Mouse (Mus musculus) ES-Bruce4 (cell line): ENCODE results near the gene Astn2. TPM values are rescaled to one million over a fixed set of nuclear protein-coding genes. Genes with fewer than 3 reads are reported as not detected.

ENCODE experiments used
- H3K27ac ChIP-seq: 2 replicates; pipeline ENCODE4 v1.5.1; 2012; ENCODE audit warnings: low read length, inconsistent platforms; ENCODE audit not compliant: insufficient read depth
- H3K27me3 ChIP-seq: 2 replicates; pipeline ENCODE4 v1.6.1; 2012; ENCODE audit warnings: mild to moderate bottlenecking, low read length, inconsistent platforms; ENCODE audit not compliant: control insufficient read depth, poor library complexity, insufficient read depth, severe bottlenecking
- H3K36me3 ChIP-seq: 2 replicates; pipeline ENCODE4 v1.6.1; 2012; ENCODE audit warnings: inconsistent platforms, mild to moderate bottlenecking, low read length, moderate library complexity; ENCODE audit not compliant: control insufficient read depth, poor library complexity, insufficient read depth, severe bottlenecking
- H3K4me1 ChIP-seq: one replicate; pipeline ENCODE4 v1.8.1; 2011; ENCODE audit warnings: low read length; ENCODE audit not compliant: control insufficient read depth, insufficient read depth
- H3K4me3 ChIP-seq: 2 replicates; pipeline ENCODE4 v1.5.1; 2011; ENCODE audit warnings: low read depth, mild to moderate bottlenecking, low read length
- H3K9ac ChIP-seq: 2 replicates; pipeline ENCODE4 v1.6.1; 2012; ENCODE audit warnings: low read depth, mild to moderate bottlenecking, inconsistent platforms; ENCODE audit not compliant: poor library complexity, severe bottlenecking
- H3K9me3 ChIP-seq: replicated peaks from 2 replicates; pipeline ENCODE4 v1.6.1; 2012; ENCODE audit warnings: mild to moderate bottlenecking, low read length, inconsistent platforms; ENCODE audit not compliant: control insufficient read depth, poor library complexity, insufficient read depth, severe bottlenecking
- CTCF ChIP-seq: IDR thresholded peaks from one replicate; pipeline ENCODE4 v1.8.1; 2011; ENCODE audit warnings: low read depth, low read length
- EP300 ChIP-seq: IDR thresholded peaks from 2 replicates; pipeline ENCODE4 v1.6.1; 2011; ENCODE audit warnings: low read depth, low read length; ENCODE audit not compliant: insufficient read depth
- POLR2A ChIP-seq: IDR thresholded peaks from one replicate; pipeline ENCODE4 v1.8.1; 2011; ENCODE audit warnings: low read length; ENCODE audit not compliant: insufficient read depth
- polyA plus RNA-seq: library from polyadenylated mRNA; stranded (reverse); fragments of >200 nt; gene quantifications from 2 replicates; pipeline ENCODE4 v1.2.4, GENCODE M21; 2011; ENCODE audit warnings: low read depth; ENCODE audit not compliant: missing spikeins, insufficient read depth, insufficient read length

Astn2 gene
- polyA plus RNA-seq, 1 experiment, result not detected

- H3K36me3 ChIP-seq, result no peaks in the 10 kb centered on the region
- no peak overlapping the region for H3K4me3 ChIP-seq
- no peak overlapping the region for H3K27ac ChIP-seq
- H3K9me3 ChIP-seq, result no peaks in the 10 kb centered on the region
- H3K4me1 ChIP-seq, result no peaks in the 10 kb centered on the region
- H3K27me3 ChIP-seq, result no peaks in the 10 kb centered on the region; the same call in none of the 2 replicates
- TF ChIP-seq CTCF, result no peak
- TF ChIP-seq POLR2A, result no peak
- no peak for TF ChIP-seq EP300
- H3K9ac ChIP-seq, result no peak overlapping the region
Measured at GRCm38 (mm10) chr4:66171583-66171982, 232.8 kb downstream of the Astn2 start.

GRCm38 (mm10) chr4:66170787-66171186 lies 233.6 kb downstream of the Astn2 start:
- Histone ChIP-seq H3K27me3 (no peaks in the 10 kb centered on the region; the same call in none of the 2 replicates), H3K4me3 (no peak overlapping the region), H3K27ac (no peak overlapping the region), H3K9ac (no peak overlapping the region), H3K9me3 (no peaks in the 10 kb centered on the region), H3K36me3 (no peaks in the 10 kb centered on the region), H3K4me1 (no peaks in the 10 kb centered on the region)
- TF ChIP-seq EP300, result no peak
- no peak for TF ChIP-seq POLR2A
- no peak for TF ChIP-seq CTCF

- Histone ChIP-seq H3K36me3 (no peaks in the 10 kb centered on the region), H3K4me1 (no peaks in the 10 kb centered on the region), H3K27me3 (no peaks in the 10 kb centered on the region; the same call in none of the 2 replicates), H3K4me3 (no peak overlapping the region), H3K9me3 (no peaks in the 10 kb centered on the region), H3K27ac (no peak overlapping the region), H3K9ac (no peak overlapping the region)
- TF ChIP-seq EP300 (no peak), CTCF (no peak), POLR2A (no peak)
Measured at GRCm38 (mm10) chr4:66169485-66169884, 234.9 kb downstream of the Astn2 start.

- Histone ChIP-seq H3K4me3 (no peak overlapping the region), H3K36me3 (no peaks in the 10 kb centered on the region), H3K4me1 (no peaks in the 10 kb centered on the region), H3K9me3 (no peaks in the 10 kb centered on the region), H3K27ac (no peak overlapping the region), H3K27me3 (no peaks in the 10 kb centered on the region), H3K9ac (no peak overlapping the region)
- TF ChIP-seq CTCF (no peak), POLR2A (no peak), EP300 (no peak)
Measured at GRCm38 (mm10) chr4:66158714-66159113, 245.7 kb downstream of the Astn2 start.

- TF ChIP-seq CTCF (no peak), EP300 (no peak), POLR2A (no peak)
- Histone ChIP-seq H3K27ac (no peak overlapping the region), H3K4me1 (no peaks in the 10 kb centered on the region), H3K36me3 (no peaks in the 10 kb centered on the region), H3K9me3 (no peaks in the 10 kb centered on the region), H3K9ac (no peak overlapping the region), H3K4me3 (no peak overlapping the region), H3K27me3 (no peaks in the 10 kb centered on the region)
Measured at GRCm38 (mm10) chr4:66157439-66158113, 246.8 kb downstream of the Astn2 start.

GRCm38 (mm10) chr4:66146546-66146945 lies 257.9 kb downstream of the Astn2 start:
- Histone ChIP-seq H3K36me3 (no peaks in the 10 kb centered on the region), H3K9me3 (no peaks in the 10 kb centered on the region), H3K4me3 (no peak overlapping the region), H3K9ac (no peak overlapping the region), H3K27me3 (no peaks in the 10 kb centered on the region), H3K27ac (no peak overlapping the region), H3K4me1 (no peaks in the 10 kb centered on the region)
- TF ChIP-seq EP300 (no peak), CTCF (no peak), POLR2A (no peak)
